Mouse (Mus musculus) ES-E14 (cell line): ENCODE results near the gene Slc4a10. TPM values are rescaled to one million over a fixed set of nuclear protein-coding genes. Genes with fewer than 3 reads are reported as not detected.

Experiments used
- DNase-seq: peaks from one replicate; pipeline ENCODE4 v3.0.0-alpha.2; 2013; ENCODE audit warnings: low read depth, low spot score
- H3K27ac ChIP-seq: 2 replicates; pipeline ENCODE4 v1.5.1; 2012; ENCODE audit warnings: low read depth, mild to moderate bottlenecking, low read length, moderate library complexity, mixed read lengths; ENCODE audit not compliant: poor library complexity, insufficient read depth, severe bottlenecking
- H3K36me3 ChIP-seq: 2 replicates; pipeline ENCODE4 v1.6.1; 2012; ENCODE audit warnings: mild to moderate bottlenecking, low read length, moderate library complexity, mixed read lengths; ENCODE audit not compliant: control insufficient read depth, poor library complexity, insufficient read depth, severe bottlenecking
- H3K4me1 ChIP-seq, 2 experiments: fragments of 150-350 bp in 1 of 2; sonication (generic) in 1 of 2; 2 replicates each; pipeline ENCODE4 v1.6.1; 2012; ENCODE audit warnings: low read length in 2 of 2, mild to moderate bottlenecking in 1 of 2, mixed read lengths in 1 of 2; ENCODE audit not compliant: control insufficient read depth in 2 of 2, insufficient read depth in 2 of 2, poor library complexity in 1 of 2
- H3K4me3 ChIP-seq, 2 experiments: fragments of 150-350 bp in 1 of 2; sonication (generic) in 1 of 2; 2 replicates each; pipeline ENCODE4 v1.5.1; 2012; ENCODE audit warnings: low read length in 2 of 2, low read depth in 1 of 2, mild to moderate bottlenecking in 1 of 2, mixed read lengths in 1 of 2; ENCODE audit not compliant: insufficient read depth in 1 of 2, poor library complexity in 1 of 2, severe bottlenecking in 1 of 2
- H3K9ac ChIP-seq: 2 replicates; pipeline ENCODE4 v1.6.1; 2012; ENCODE audit warnings: low read depth, mild to moderate bottlenecking, low read length, mixed read lengths; ENCODE audit not compliant: poor library complexity, insufficient read depth, severe bottlenecking
- H3K9me3 ChIP-seq: fragments of 150-350 bp; sonication (generic); 2 replicates; pipeline ENCODE4 v1.6.1; 2012; ENCODE audit warnings: low read depth, mild to moderate bottlenecking, low read length; ENCODE audit not compliant: control insufficient read depth, insufficient read depth
- CHD2 ChIP-seq: IDR thresholded peaks from 2 replicates; pipeline ENCODE4 v1.6.1; 2014; ENCODE audit warnings: mild to moderate bottlenecking, low read depth, low read length, inconsistent platforms
- HCFC1 ChIP-seq: IDR thresholded peaks from 2 replicates; pipeline ENCODE4 v1.6.1; 2012; ENCODE audit warnings: low read length, inconsistent platforms, borderline replicate concordance; ENCODE audit not compliant: insufficient read depth
- MAFK ChIP-seq: IDR thresholded peaks from 2 replicates; pipeline ENCODE4 v1.6.1; 2014; ENCODE audit warnings: mild to moderate bottlenecking, low read depth, low read length, inconsistent platforms; ENCODE audit not compliant: insufficient read depth
- ZC3H11A ChIP-seq: IDR thresholded peaks from 2 replicates; pipeline ENCODE4 v1.6.1; 2012; ENCODE audit warnings: low read depth, mild to moderate bottlenecking, inconsistent platforms, low read length, borderline replicate concordance
- ZNF384 ChIP-seq: IDR thresholded peaks from 2 replicates; pipeline ENCODE4 v1.6.1; 2012; ENCODE audit warnings: low read depth, low read length, inconsistent platforms
- in situ Hi-C, 2 experiments: fragments of 600-800 bp; cut with MboI; formaldehyde crosslinking; loops; one replicate each; pipeline ENCODE4 v1.15.1; 2025; ENCODE audit warnings: low sequenced_read_pairs in 2 of 2, inconsistent platforms in 1 of 2; ENCODE audit not compliant: unreplicated experiment in 2 of 2
- total RNA-seq: library from RNA; depleted of rRNA; stranded (reverse); fragments of 300-350 nt; gene quantifications from 2 replicates; pipeline ENCODE4 v1.2.3, GENCODE M21; 2012

The Slc4a10 gene
- total RNA-seq, 1 experiment = 0.13 TPM

- H3K4me3 ChIP-seq = no peak overlapping the region
- H3K9me3 ChIP-seq = no peaks in the 10 kb centered on the region
- H3K27ac ChIP-seq = no peak overlapping the region
- TF ChIP-seq MAFK (no peak), ZNF384 (no peak), CHD2 (no peak), ZC3H11A (no peak), HCFC1 (no peak)
- in situ Hi-C loops = no loop called here
- DNase-seq = no peak
- no peak overlapping the region for H3K9ac ChIP-seq
- no peaks in the 10 kb centered on the region for H3K36me3 ChIP-seq
- H3K4me1 ChIP-seq = no peaks in the 10 kb centered on the region
Measured at GRCm38 (mm10) chr2:62100526-62100925, 54.3 kb downstream of the Slc4a10 start.

DNA sequence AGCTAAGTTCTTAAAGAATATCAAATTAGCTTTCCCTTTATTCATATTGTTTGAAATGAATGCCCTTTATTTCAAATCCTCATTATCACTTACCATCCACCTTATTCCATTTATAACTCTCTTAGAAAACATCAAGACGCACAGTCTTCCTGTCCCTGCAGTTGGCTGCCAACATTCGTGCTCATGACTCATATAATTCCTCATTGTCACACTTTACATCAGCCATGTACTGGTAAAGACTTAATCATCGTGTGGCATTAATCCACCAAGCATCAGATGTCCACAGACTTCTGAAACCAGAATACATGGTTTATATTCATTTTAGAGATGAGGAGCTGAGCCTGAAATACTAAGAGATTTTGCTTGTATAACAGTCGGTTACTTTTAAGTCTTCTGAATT is 69.1 kb downstream of the Slc4a10 start:
- Histone ChIP-seq H3K36me3 (no peaks in the 10 kb centered on the region), H3K27ac (no peak overlapping the region), H3K4me1 (no peaks in the 10 kb centered on the region), H3K9me3 (no peaks in the 10 kb centered on the region), H3K4me3 (no peak overlapping the region), H3K9ac (no peak overlapping the region)
- no peak for DNase-seq
- in situ Hi-C loops = no loop called here
- TF ChIP-seq ZNF384 = no peak
- TF ChIP-seq MAFK = no peak
- no peak for TF ChIP-seq CHD2
- TF ChIP-seq HCFC1 = no peak
- no peak for TF ChIP-seq ZC3H11A

DNA sequence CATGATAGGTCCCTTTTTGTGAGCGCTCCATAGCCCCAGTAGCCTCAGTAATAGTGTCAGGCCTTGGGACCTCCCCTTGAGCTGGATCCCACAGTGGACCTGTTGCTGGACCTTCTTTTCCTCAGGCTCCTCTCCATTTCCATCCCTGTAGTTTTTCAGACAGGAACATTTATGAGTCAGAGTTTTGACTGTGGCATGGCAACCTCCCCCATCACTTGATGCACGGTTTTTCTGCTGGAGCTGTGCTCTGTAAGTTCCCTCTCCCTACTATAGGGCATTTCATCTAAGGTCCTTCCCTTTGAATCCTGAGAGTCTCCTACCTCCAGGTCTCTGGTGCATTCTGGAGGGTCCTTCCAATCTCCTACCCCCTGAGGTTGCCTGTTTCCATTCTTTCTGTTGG is 83.7 kb downstream of the Slc4a10 start:
- Histone ChIP-seq H3K36me3 (no peaks in the 10 kb centered on the region), H3K4me1 (no peaks in the 10 kb centered on the region)
- in situ Hi-C loops = no loop called here

GRCm38 (mm10) chr2:62134911-62135310 is 88.6 kb downstream of the Slc4a10 start:
- Histone ChIP-seq H3K36me3 (no peaks in the 10 kb centered on the region), H3K4me3 (no peak overlapping the region), H3K4me1 (no peaks in the 10 kb centered on the region), H3K27ac (no peak overlapping the region), H3K9me3 (no peaks in the 10 kb centered on the region), H3K9ac (no peak overlapping the region)
- TF ChIP-seq MAFK (no peak), ZC3H11A (no peak), HCFC1 (no peak), ZNF384 (no peak), CHD2 (no peak)
- no peak for DNase-seq
- in situ Hi-C loops = no loop called here

More for the DNA sequence above, 83.7 kb downstream of the Slc4a10 start:
- TF ChIP-seq ZNF384 (no peak), ZC3H11A (no peak), HCFC1 (no peak), MAFK (no peak), CHD2 (no peak)
- DNase-seq = no peak
- Histone ChIP-seq H3K9me3 (no peaks in the 10 kb centered on the region), H3K4me3 (no peak overlapping the region), H3K9ac (no peak overlapping the region), H3K27ac (no peak overlapping the region)

- DNase-seq = no peak
- H3K36me3 ChIP-seq = no peaks in the 10 kb centered on the region
- no peak overlapping the region for H3K9ac ChIP-seq
- no peak overlapping the region for H3K27ac ChIP-seq
- in situ Hi-C loops = no loop called here
- TF ChIP-seq HCFC1 (no peak), CHD2 (no peak), MAFK (no peak), ZNF384 (no peak), ZC3H11A (no peak)
- H3K4me3 ChIP-seq = no peak overlapping the region
- no peaks in the 10 kb centered on the region for H3K4me1 ChIP-seq
- H3K9me3 ChIP-seq = no peaks in the 10 kb centered on the region
Measured at GRCm38 (mm10) chr2:62147636-62148035, 101.4 kb downstream of the Slc4a10 start.
